Mouse (Mus musculus): Measurements from ENCODE around the gene Msi2.

DNA sequence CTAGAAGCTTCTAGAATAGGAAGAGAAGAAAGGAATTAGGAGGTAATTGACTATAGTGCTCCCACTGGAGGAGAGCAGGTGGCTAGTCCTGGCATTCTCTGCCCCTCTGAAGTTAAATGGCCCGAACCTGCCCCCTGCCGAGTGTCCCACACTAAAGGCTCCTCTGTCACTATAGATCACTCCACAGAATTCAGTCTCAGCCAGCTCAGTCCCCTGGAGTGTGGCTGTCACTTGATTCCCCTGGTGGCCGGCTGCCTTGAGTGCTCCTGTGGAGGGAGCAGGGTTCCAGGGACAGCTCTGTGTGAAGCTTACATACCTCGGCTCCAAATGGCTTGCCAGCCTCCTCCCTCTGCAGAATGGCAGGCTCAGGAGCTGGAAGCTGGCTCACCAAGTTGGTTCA is 391.3 kb downstream of the Msi2 start:
- TF ChIP-seq GATA1 (IDR thresholded peaks at IDR 0.05; ENCODE audit: borderline replicate concordance, low read length) (no peak), FLI1 (IDR thresholded peaks at IDR 0.05; ENCODE audit: low read length) (no peak)
